Mouse (Mus musculus): ENCODE measurements around the gene Ppt2. TPM values are rescaled to one million over a fixed set of nuclear protein-coding genes. Genes with fewer than 3 reads are reported as not detected.

Gene Ppt2
- total and polyA plus RNA-seq, 2 experiments = 22.5 to 38.5 TPM

GRCm38 (mm10) chr17:34673139-34673538 is 44.8 kb upstream of the Ppt2 start:
- Histone ChIP-seq H3K4me1 (ENCODE audit: control insufficient read depth, insufficient read depth, low read length) (no peaks in the 10 kb centered on the region), H3K27me3 (ENCODE audit: control insufficient read depth, insufficient read depth, low read length) (peaks cover 19% of the 10 kb centered on the region), H3K4me3 (ENCODE audit: insufficient read depth, low read depth, low read length) (no peak overlapping the region), H3K79me2 (ENCODE audit: control insufficient read depth, insufficient read depth, low read length) (no peaks in the 10 kb centered on the region), H3K9ac (ENCODE audit: low read depth, low read length) (no peak overlapping the region), H3K36me3 (ENCODE audit: control insufficient read depth, insufficient read depth, low read length) (no peaks in the 10 kb centered on the region), H3K27ac (replicated peaks; ENCODE audit: insufficient read depth, low read depth, low read length) (no peak overlapping the region)
- no peak for TF ChIP-seq POLR2A (IDR thresholded peaks at IDR 0.05; ENCODE audit: extremely low read depth, insufficient read depth, low read length)
- no peak for TF ChIP-seq CTCF (IDR thresholded peaks at IDR 0.05; ENCODE audit: low read depth, low read length)
- WGBS = 80% methylated on average over 7 of the region's 7 CpGs
- no peak for DNase-seq (ENCODE audit: extremely low read depth, low read depth, low spot score)

- no peak overlapping the region for H3K27ac ChIP-seq (replicated peaks; ENCODE audit: insufficient read depth, low read depth, low read length)
- no peaks in the 10 kb centered on the region for H3K4me1 ChIP-seq (ENCODE audit: control insufficient read depth, insufficient read depth, low read length)
- peaks cover 19% of the 10 kb centered on the region for H3K27me3 ChIP-seq (ENCODE audit: control insufficient read depth, insufficient read depth, low read length)
- WGBS = 30% methylated on average over 49 of the region's 49 CpGs
- no peak overlapping the region for H3K9ac ChIP-seq (ENCODE audit: low read depth, low read length)
- no peaks in the 10 kb centered on the region for H3K36me3 ChIP-seq (ENCODE audit: control insufficient read depth, insufficient read depth, low read length)
- no peaks in the 10 kb centered on the region for H3K79me2 ChIP-seq (ENCODE audit: control insufficient read depth, insufficient read depth, low read length)
- no peak overlapping the region for H3K4me3 ChIP-seq (ENCODE audit: insufficient read depth, low read depth, low read length)
- no peak for DNase-seq (ENCODE audit: extremely low read depth, low read depth, low spot score)
- TF ChIP-seq POLR2A (IDR thresholded peaks at IDR 0.05; ENCODE audit: extremely low read depth, insufficient read depth, low read length) = no peak
- TF ChIP-seq CTCF (IDR thresholded peaks at IDR 0.05; ENCODE audit: low read depth, low read length) = no peak
Measured at GRCm38 (mm10) chr17:34672246-34672792, 44.0 kb upstream of the Ppt2 start.

DNA sequence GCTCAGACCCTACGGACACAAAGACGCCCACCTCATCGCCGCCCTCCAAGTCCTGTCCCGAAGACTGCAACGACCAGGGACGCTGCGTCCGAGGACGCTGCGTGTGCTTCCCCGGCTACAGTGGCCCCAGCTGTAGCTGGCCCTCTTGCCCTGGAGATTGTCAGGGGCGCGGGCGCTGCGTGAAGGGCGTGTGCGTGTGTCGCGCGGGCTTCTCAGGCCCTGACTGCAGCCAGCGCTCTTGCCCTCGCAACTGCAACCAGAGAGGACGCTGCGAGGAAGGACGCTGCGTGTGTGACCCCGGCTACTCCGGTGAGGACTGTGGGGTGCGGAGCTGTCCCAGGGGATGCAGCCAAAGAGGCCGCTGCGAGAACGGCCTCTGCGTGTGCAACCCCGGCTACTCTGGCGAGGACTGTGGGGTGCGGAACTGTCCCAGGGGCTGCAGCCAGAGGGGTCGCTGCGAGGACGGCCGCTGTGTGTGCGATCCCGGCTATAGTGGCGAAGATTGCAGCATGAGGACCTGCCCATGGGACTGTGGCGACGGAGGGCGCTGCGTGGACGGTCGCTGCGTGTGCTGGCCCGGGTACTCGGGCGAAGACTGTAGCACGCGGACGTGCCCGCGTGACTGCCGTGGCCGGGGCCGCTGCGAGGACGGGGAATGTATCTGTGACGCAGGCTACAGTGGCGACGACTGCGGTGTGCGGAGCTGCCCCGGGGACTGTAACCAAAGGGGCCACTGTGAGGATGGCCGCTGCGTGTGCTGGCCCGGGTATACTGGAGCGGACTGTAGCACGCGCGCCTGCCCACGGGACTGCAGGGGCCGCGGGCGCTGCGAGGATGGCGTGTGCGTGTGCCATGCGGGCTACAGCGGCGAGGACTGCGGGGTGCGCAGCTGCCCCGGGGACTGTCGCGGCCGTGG is 43.1 kb upstream of the Ppt2 start:
- no peak for DNase-seq (ENCODE audit: extremely low read depth, low read depth, low spot score)
- no peak overlapping the region for H3K9ac ChIP-seq (ENCODE audit: low read depth, low read length)
- H3K4me1 ChIP-seq (ENCODE audit: control insufficient read depth, insufficient read depth, low read length) = no peaks in the 10 kb centered on the region
- TF ChIP-seq CTCF (IDR thresholded peaks at IDR 0.05; ENCODE audit: low read depth, low read length) (no peak), POLR2A (IDR thresholded peaks at IDR 0.05; ENCODE audit: extremely low read depth, insufficient read depth, low read length) (no peak)
- H3K27me3 ChIP-seq (ENCODE audit: control insufficient read depth, insufficient read depth, low read length) = peaks cover 19% of the 10 kb centered on the region
- H3K4me3 ChIP-seq (ENCODE audit: insufficient read depth, low read depth, low read length) = no peak overlapping the region
- 19% methylated on average over 93 of the region's 93 CpGs for WGBS
- no peak overlapping the region for H3K27ac ChIP-seq (replicated peaks; ENCODE audit: insufficient read depth, low read depth, low read length)
- no peaks in the 10 kb centered on the region for H3K79me2 ChIP-seq (ENCODE audit: control insufficient read depth, insufficient read depth, low read length)
- no peaks in the 10 kb centered on the region for H3K36me3 ChIP-seq (ENCODE audit: control insufficient read depth, insufficient read depth, low read length)

DNA sequence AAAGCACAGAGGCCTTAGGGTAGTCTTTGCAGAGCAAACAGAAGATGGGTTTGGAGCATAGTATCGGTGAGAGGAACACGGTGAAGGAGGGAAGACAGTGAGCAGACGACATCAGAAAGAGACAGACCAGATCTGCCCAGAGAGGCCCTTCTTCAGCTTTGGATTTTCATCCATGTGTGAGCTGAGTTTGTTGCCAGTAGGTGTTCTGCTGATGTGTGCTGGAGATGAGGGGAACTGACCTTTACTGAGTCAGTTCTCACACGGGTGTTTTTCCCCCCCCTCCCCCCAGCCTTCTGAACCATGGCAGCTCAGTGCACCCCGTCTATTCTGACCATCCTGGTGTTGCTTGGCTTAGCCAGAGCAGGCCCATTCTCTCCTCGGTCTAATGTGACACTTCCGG is 41.9 kb upstream of the Ppt2 start, which contains the start of gene Tnxb:
TSS of gene Tnxb (plus strand) at position 301 of the 400 bp plus-strand sequence.
- no peak for DNase-seq (ENCODE audit: extremely low read depth, low read depth, low spot score)
- TF ChIP-seq CTCF (IDR thresholded peaks at IDR 0.05; ENCODE audit: low read depth, low read length) (no peak), POLR2A (IDR thresholded peaks at IDR 0.05; ENCODE audit: extremely low read depth, insufficient read depth, low read length) (no peak)
- Histone ChIP-seq H3K4me1 (ENCODE audit: control insufficient read depth, insufficient read depth, low read length) (no peaks in the 10 kb centered on the region), H3K9ac (ENCODE audit: low read depth, low read length) (no peak within 1 kb of the TSS), H3K36me3 (ENCODE audit: control insufficient read depth, insufficient read depth, low read length) (no peaks in the 10 kb centered on the region), H3K79me2 (ENCODE audit: control insufficient read depth, insufficient read depth, low read length) (no peaks in the 10 kb centered on the region), H3K27ac (replicated peaks; ENCODE audit: insufficient read depth, low read depth, low read length) (no peak within 1 kb of the TSS), H3K4me3 (ENCODE audit: insufficient read depth, low read depth, low read length) (no peak within 1 kb of the TSS), H3K27me3 (ENCODE audit: control insufficient read depth, insufficient read depth, low read length) (peaks cover 19% of the 10 kb centered on the region)
- 65% methylated on average over 7 of the region's 7 CpGs for WGBS

DNA sequence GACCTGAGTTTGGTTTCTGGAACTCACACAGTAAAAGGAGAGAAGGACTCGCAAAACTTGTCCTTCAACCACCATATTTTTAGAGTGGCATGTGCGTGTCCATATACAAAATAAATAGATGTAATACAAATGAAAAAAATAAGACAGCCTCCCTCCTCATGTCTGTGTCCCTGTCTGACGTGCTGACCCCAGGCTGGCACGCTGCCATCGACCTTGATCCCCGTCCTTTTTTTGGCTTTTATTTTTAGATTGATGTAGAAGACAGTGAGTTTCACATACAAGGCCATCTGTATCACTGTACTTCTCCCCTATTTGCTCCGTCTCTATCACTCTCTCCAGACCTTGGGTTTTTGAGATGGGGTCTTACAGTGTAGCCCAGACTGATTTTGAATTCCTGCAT is 36.2 kb upstream of the Ppt2 start:
- H3K27me3 ChIP-seq (ENCODE audit: control insufficient read depth, insufficient read depth, low read length) = no peaks in the 10 kb centered on the region; the same call in 1 of the 2 replicates
- H3K4me1 ChIP-seq (ENCODE audit: control insufficient read depth, insufficient read depth, low read length) = no peaks in the 10 kb centered on the region
- DNase-seq (ENCODE audit: extremely low read depth, low read depth, low spot score) = no peak
- no peak overlapping the region for H3K27ac ChIP-seq (replicated peaks; ENCODE audit: insufficient read depth, low read depth, low read length)
- no peaks in the 10 kb centered on the region for H3K79me2 ChIP-seq (ENCODE audit: control insufficient read depth, insufficient read depth, low read length)
- H3K9ac ChIP-seq (ENCODE audit: low read depth, low read length) = no peak overlapping the region
- no peak overlapping the region for H3K4me3 ChIP-seq (ENCODE audit: insufficient read depth, low read depth, low read length)
- WGBS = 62% methylated on average over 7 of the region's 7 CpGs
- H3K36me3 ChIP-seq (ENCODE audit: control insufficient read depth, insufficient read depth, low read length) = no peaks in the 10 kb centered on the region
- TF ChIP-seq CTCF (IDR thresholded peaks at IDR 0.05; ENCODE audit: low read depth, low read length) (no peak), POLR2A (IDR thresholded peaks at IDR 0.05; ENCODE audit: extremely low read depth, insufficient read depth, low read length) (no peak)

All from liver, adult 2 months (tissue).